ENCODE assay signal across 24 mouse cellular contexts in the genomic region with DNA sequence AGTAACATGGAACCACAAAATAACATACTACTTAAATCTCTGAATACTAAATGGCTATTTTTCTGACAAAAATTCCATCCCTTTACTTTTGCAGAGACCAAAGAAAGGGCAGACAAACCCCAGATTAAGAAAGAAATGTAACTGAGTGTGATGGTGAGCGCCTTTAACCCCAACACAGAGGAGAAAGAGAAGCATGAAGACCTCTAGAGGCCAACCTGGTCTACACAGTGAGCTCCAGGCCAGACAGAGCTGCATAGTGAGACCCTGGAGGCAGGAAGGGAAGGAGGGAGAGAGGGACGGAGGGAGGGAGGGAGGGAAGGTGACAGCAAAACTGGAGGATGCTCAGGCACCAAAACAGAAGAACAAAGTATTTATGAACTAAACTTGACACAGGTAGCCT. TPM values are rescaled to one million over a fixed set of nuclear protein-coding genes. Genes with fewer than 3 reads are reported as not detected.
DNase-seq lines count a peak whose midpoint lies in the region; ATAC-seq and TF ChIP-seq lines count a peak whose summit lies in the region.
"Had no signal": no experiment of that assay in that cellular context is flagged by ENCODE, and none has a peak within 500 bp of the region (broad histone marks: within the 10 kb centered on the region; RNA-seq: fewer than 3 reads in every experiment).

No protein-coding gene starts in this region.

- no peak for DNase-seq in heart, postnatal 10 days
- no peak for DNase-seq in lung, postnatal 0 days (ENCODE audit: low spot score)
- no peak for DNase-seq in lung, postnatal 4 days
- DNase-seq in liver, embryonic 13.5 days, result no peak
- DNase-seq in left cerebral cortex, postnatal 4 days, result no peak
- no peak for DNase-seq in kidney, postnatal 4 days
- DNase-seq: adrenal gland, adult 2 months; cerebellum, adult 11-12 months; cerebellum, postnatal 10 days; gastrocnemius, postnatal 25 days; kidney, adult 18-20 months; lung, postnatal 10 days; right cerebral cortex, adult 18-20 months; thymus, postnatal 36 days had no signal

- H3K36me3 ChIP-seq in heart, embryonic 14.5 days (ENCODE audit: control insufficient read depth, insufficient read depth, low read length), result no peaks in the 10 kb centered on the region
- no peaks in the 10 kb centered on the region; the same call in 1 of the 2 replicates for H3K36me3 ChIP-seq in lung, postnatal 0 days (ENCODE audit: insufficient read depth, low read length)
- no peaks in the 10 kb centered on the region for H3K36me3 ChIP-seq in liver, embryonic 13.5 days
- H3K36me3 ChIP-seq: forebrain, embryonic 12.5 days; neural tube, embryonic 15.5 days; stomach, embryonic 15.5 days had no signal

- intact Hi-C loops in heart, postnatal 10 days (cut with DNase I), result no loop called here
- intact Hi-C loops in left cerebral cortex, postnatal 4 days (cut with DNase I), result no loop called here

- no peaks in the 10 kb centered on the region for H3K27me3 ChIP-seq in heart, embryonic 14.5 days (ENCODE audit: control insufficient read depth, insufficient read depth, low read length)
- no peaks in the 10 kb centered on the region for H3K27me3 ChIP-seq in lung, postnatal 0 days (replicated peaks; ENCODE audit: insufficient read depth, low read length)
- no peaks in the 10 kb centered on the region for H3K27me3 ChIP-seq in liver, embryonic 13.5 days
- H3K27me3 ChIP-seq: forebrain, embryonic 12.5 days; hindbrain, embryonic 12.5 days; neural tube, embryonic 15.5 days; stomach, embryonic 15.5 days had no signal

- H3K27ac ChIP-seq in heart, embryonic 14.5 days (replicated peaks in 1 of 2; ENCODE audit: control insufficient read depth in 1 of 2, insufficient read depth in 1 of 2, low read depth in 2 of 2, low read length in 2 of 2), result peak overlapping the region; percentile 27 to 57; a peak in 2 of 4 replicates
- no peak overlapping the region for H3K27ac ChIP-seq in lung, postnatal 0 days (ENCODE audit: low read length)
- peak overlapping the region; percentile 80 for H3K27ac ChIP-seq in liver, embryonic 13.5 days
- H3K27ac ChIP-seq: forebrain, embryonic 12.5 days; hindbrain, embryonic 12.5 days; limb, embryonic 10.5 days; neural tube, embryonic 15.5 days; stomach, embryonic 15.5 days had no signal

- no peak overlapping the region for H3K4me3 ChIP-seq in heart, embryonic 14.5 days (ENCODE audit: control insufficient read depth in 1 of 2, insufficient read depth in 1 of 2, low read depth in 1 of 2, low read length in 2 of 2)
- H3K4me3 ChIP-seq in lung, postnatal 0 days (ENCODE audit: low read depth, low read length), result no peak overlapping the region
- no peak overlapping the region for H3K4me3 ChIP-seq in liver, embryonic 13.5 days (replicated peaks)
- H3K4me3 ChIP-seq: forebrain, embryonic 12.5 days; hindbrain, embryonic 12.5 days; limb, embryonic 10.5 days; neural tube, embryonic 15.5 days; stomach, embryonic 15.5 days had no signal

- no peak for ATAC-seq in heart, embryonic 14.5 days (ENCODE audit: insufficient number of reproducible peaks, insufficient read depth, low FRiP score, low read depth)
- ATAC-seq in lung, postnatal 0 days, result no peak
- ATAC-seq in liver, embryonic 13.5 days (ENCODE audit: low read depth), result peak; percentile 69

- H3K9ac ChIP-seq in heart, embryonic 14.5 days (ENCODE audit: low read length), result no peak overlapping the region
- H3K9ac ChIP-seq in lung, postnatal 0 days (replicated peaks; ENCODE audit: low read depth), result no peak overlapping the region
- peak overlapping the region; percentile 11; the same call in 1 of the 2 replicates for H3K9ac ChIP-seq in liver, embryonic 13.5 days
- H3K9ac ChIP-seq: forebrain, embryonic 12.5 days; hindbrain, embryonic 12.5 days; neural tube, embryonic 15.5 days; stomach, embryonic 15.5 days had no signal

- 39% methylated on average over 2 of the region's 2 CpGs for WGBS in heart, embryonic 14.5 days
- 52% methylated on average over 2 of the region's 2 CpGs for WGBS in lung, postnatal 0 days
- 60% methylated on average over 2 of the region's 2 CpGs for WGBS in liver, embryonic 13.5 days (ENCODE audit: insufficient replicate concordance)

- no peak for TF ChIP-seq EP300 in lung, postnatal 0 days (IDR thresholded peaks at IDR 0.05)

- no peaks in the 10 kb centered on the region for H3K9me3 ChIP-seq in heart, embryonic 14.5 days (ENCODE audit: control insufficient read depth, low read length)
- H3K9me3 ChIP-seq in lung, postnatal 0 days (ENCODE audit: low read length), result no peaks in the 10 kb centered on the region
- no peaks in the 10 kb centered on the region for H3K9me3 ChIP-seq in liver, embryonic 13.5 days (replicated peaks)
- H3K9me3 ChIP-seq: forebrain, embryonic 12.5 days; hindbrain, embryonic 12.5 days; limb, embryonic 10.5 days; neural tube, embryonic 15.5 days; stomach, embryonic 15.5 days had no signal

- H3K4me1 ChIP-seq in heart, embryonic 14.5 days (ENCODE audit: control insufficient read depth in 2 of 2, insufficient read depth in 2 of 2, low read length in 2 of 2), result peaks cover 0 to 13% of the 10 kb centered on the region in 2 experiments; a peak in 1 of 4 replicates
- H3K4me1 ChIP-seq in lung, postnatal 0 days (ENCODE audit: insufficient read depth, low read depth, low read length), result no peaks in the 10 kb centered on the region
- H3K4me1 ChIP-seq in liver, embryonic 13.5 days (replicated peaks), result peaks cover 52% of the 10 kb centered on the region
- H3K4me1 ChIP-seq: neural tube, embryonic 15.5 days; stomach, embryonic 15.5 days had no signal

- peak; percentile 13; the same call in 1 of the 2 replicates for TF ChIP-seq CTCF in lung, postnatal 0 days (IDR thresholded peaks at IDR 0.05)

- no peak overlapping the region for H3K4me2 ChIP-seq in heart, embryonic 14.5 days (ENCODE audit: low read length)
- H3K4me2 ChIP-seq in lung, postnatal 0 days (replicated peaks; ENCODE audit: low read depth, low read length), result no peak overlapping the region
- H3K4me2 ChIP-seq in liver, embryonic 13.5 days, result no peak overlapping the region
- H3K4me2 ChIP-seq: forebrain, embryonic 12.5 days; hindbrain, embryonic 12.5 days; midbrain, embryonic 11.5 days; neural tube, embryonic 15.5 days; stomach, embryonic 15.5 days had no signal

RNA-seq across cellular contexts. Expression of a gene that starts 40.7 kb away (rescaled TPM):
- polyA plus RNA-seq in heart, embryonic 14.5 days (2014; fragmentation: Nextera tagmentation; extraction: Ambion mirVana), result 5.5 and 6.1 TPM in 2 replicates
- total RNA-seq in heart, postnatal 10 days (2021), result 10 to 100 TPM; 12.9 to 14.0 TPM
- polyA plus RNA-seq in lung, postnatal 0 days (2015; fragmentation: Nextera tagmentation; extraction: Ambion mirVana), result 3.9 and 5.0 TPM in 2 replicates
- polyA plus RNA-seq in liver, embryonic 13.5 days (2015; fragmentation: Nextera tagmentation; extraction: Ambion mirVana), result 1.0 and 1.2 TPM in 2 replicates
- 10 to 100 TPM; 23.0 to 26.9 TPM for total RNA-seq in left cerebral cortex, postnatal 4 days (2021)

RNA-seq across cellular contexts. Expression of a gene that starts 53.8 kb away (rescaled TPM):
- polyA plus RNA-seq in heart, embryonic 14.5 days (2014; fragmentation: Nextera tagmentation; extraction: Ambion mirVana), result 44.2 and 46.2 TPM in 2 replicates
- total RNA-seq in heart, postnatal 10 days (2021), result 10 to 100 TPM; 67.4 to 70.1 TPM
- polyA plus RNA-seq in lung, postnatal 0 days (2015; fragmentation: Nextera tagmentation; extraction: Ambion mirVana), result 24.2 and 26.6 TPM in 2 replicates
- 21.3 and 24.5 TPM in 2 replicates for polyA plus RNA-seq in liver, embryonic 13.5 days (2015; fragmentation: Nextera tagmentation; extraction: Ambion mirVana)
- total RNA-seq in left cerebral cortex, postnatal 4 days (2021), result 100 to 1,000 TPM; 355 to 362 TPM

RNA-seq across cellular contexts. Expression of a gene that starts 56.1 kb away (rescaled TPM):
- 18.5 and 20.2 TPM in 2 replicates for polyA plus RNA-seq in heart, embryonic 14.5 days (2014; fragmentation: Nextera tagmentation; extraction: Ambion mirVana)
- 1 to 10 TPM; 1.1 to 2.1 TPM for total RNA-seq in heart, postnatal 10 days (2021)
- polyA plus RNA-seq in lung, postnatal 0 days (2015; fragmentation: Nextera tagmentation; extraction: Ambion mirVana), result 0.38 and 0.40 TPM in 2 replicates
- polyA plus RNA-seq in liver, embryonic 13.5 days (2015; fragmentation: Nextera tagmentation; extraction: Ambion mirVana), result 0.10 and 0.29 TPM in 2 replicates
- not detected for total RNA-seq in left cerebral cortex, postnatal 4 days (2021)
- total RNA-seq: adrenal gland, adult 2 months; layer of hippocampus, postnatal 14 days; megakaryocyte progenitor cell, adult 5-6 weeks had no signal
- polyA plus RNA-seq: adrenal gland, adult 2 months; forebrain, embryonic 12.5 days; liver, adult 2 months had no signal

Comparison
In these comparisons a context has a peak if more than half of its experiments do, and no peak if none do; other contexts are left out.
1. RNA of a gene that starts 56.1 kb away (polyA plus RNA-seq): 18.5 to 20.2 TPM in heart, embryonic 14.5 days; 0.38 to 0.40 TPM in lung, postnatal 0 days and 0.10 to 0.29 TPM in liver, embryonic 13.5 days; every median in the first group is over 10 times any median in the second.